Mouse (Mus musculus) c-Kit-positive CD71-positive TER-119-negative erythroid progenitor cells, embryonic 14.5 days (primary cell): ENCODE results near the gene Treml1.
A peak's percentile ranks its signal among the peaks of the same experiment; 100 is the strongest.

ENCODE experiments used
- DNase-seq: peaks from one replicate; pipeline ENCODE4 v3.0.0-alpha.2; 2013; ENCODE audit warnings: low read depth

Gene Treml1

DNA sequence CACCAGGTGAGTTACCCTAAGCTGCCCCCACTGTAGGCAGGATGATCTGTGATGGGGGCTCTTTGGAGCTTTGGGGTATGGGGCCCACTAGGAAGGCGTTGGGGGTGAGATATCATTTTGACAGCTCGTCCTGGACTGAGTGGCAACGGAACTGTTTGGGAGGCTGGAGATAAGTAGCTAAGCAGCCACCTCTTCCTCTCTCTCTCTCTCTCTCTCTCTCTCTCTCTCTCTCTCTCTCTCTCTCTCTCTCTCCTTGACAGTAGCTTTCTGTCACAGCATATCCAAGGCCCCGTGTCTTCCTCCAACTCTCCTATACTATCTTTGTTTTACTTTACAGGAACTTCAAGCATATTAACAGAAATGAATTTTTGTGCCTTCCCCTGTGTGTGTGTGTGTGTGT is 746 bp downstream of the Treml1 start:
- DNase-seq: peak; percentile 25

DNA sequence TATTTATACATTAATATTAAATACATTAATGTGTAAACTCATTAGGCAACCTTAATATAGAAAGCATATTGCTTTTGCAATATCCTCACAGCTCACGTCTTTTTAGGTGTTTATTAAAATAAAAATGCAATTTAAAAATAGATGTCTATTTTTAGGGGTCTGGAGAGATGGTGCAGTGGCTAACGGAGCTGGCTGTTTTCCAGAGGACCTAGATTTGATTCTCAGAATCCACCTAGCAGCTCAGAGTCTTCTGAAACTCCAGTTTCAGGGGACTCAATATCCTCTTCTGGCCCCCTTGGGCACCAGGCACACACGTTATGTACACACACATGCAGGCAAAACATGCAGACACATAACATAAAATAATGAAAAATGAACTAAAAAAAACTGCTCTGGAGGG is 2.6 kb downstream of the Treml1 start:
- no peak for DNase-seq

DNA sequence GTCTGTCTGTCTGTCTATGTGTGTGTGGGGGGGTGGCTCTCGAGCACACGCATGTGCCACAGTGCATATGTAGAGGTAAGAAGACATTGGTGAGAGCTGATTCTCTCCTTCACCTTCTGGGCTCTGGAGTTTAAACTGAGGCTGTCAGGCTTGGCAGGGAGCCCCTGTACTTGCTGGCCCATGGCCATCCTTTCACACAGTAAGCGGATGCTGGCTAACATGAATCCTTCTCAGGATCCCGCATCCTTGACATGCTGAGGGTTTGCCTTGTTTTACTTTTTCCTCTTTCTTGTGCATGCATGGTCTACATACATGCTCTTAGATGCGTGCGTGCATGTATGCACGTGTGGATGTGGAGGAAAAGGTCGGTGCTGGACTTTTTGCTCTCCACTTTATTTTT is 3.2 kb downstream of the Treml1 start:
- no peak for DNase-seq

DNA sequence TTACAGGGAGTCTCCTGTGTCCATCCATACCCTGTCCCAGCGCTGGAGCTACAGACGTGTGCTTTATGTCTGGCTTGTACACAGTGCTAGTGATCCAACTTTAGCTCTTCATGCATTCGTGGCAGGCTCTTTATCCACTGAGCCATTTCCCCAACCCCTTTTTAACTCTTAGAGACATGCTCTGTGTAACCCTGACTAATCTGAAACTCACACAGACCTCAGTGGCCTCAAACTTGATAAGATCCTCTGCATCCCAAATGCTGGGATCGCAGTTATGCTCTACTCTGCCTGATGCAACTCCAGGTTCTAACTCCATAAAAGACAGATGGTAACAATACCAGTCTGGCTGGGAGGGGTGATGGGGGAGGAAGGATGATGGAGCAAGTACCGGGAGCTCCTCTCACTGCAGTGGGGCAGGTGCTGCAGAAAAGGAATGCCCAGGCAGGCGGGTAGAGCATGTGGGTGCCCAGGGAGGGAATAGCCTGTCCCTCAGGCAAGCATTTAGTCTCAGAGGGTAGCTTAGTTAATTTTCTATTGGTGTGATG is 3.8 kb downstream of the Treml1 start:
- DNase-seq: no peak

DNA sequence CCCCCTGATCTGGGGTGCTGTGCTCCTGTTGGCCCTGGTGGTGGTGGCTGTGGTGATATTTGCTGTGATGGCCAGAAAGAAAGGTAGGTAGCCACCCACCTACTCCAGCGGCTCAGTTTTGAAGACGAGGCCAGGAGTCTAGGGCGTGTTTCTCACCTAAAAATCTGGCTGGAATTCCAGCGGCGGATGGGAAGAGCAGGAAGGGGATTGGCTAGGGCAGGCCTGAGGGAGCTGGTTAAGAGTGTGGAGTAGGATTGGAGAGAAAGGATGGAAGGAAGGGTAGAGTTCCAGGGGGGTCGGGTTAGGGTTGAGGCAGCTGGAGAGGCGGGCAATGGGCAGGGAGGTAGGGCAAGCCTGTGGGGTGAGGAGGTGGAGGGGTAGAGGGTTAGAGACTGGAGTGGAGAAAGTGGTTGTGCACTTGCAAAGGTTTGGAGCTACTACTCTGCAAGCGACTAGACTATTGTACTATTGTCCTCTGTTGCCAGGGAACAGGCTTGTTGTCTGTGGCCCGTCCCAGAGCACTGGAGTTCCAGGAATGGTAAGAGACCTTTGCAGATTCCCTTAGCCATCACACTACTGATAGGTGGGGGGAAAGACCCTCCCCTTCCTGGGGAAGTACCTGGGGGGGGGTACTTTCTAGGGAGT is 5.9 kb downstream of the Treml1 start:
- DNase-seq: no peak

DNA sequence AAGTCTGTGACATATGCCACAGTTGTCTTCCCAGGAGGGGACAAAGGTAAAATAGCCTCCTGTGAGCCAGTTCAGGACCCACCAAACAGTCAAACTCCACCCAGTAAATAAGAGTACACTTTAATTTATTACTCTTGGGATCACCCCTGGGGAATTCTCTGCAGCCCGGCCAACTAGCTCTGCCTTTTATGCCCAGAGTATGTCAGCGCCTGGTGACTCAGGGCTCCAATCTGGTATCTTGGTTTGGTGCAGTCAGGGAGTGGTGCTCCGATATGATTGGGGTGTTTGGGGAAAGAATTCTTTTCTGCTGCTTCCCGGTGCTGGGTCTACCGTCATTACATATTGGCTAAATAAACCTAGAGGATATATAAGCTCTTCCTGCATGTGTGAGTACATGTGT is 7.1 kb downstream of the Treml1 start:
- DNase-seq: no peak

DNA sequence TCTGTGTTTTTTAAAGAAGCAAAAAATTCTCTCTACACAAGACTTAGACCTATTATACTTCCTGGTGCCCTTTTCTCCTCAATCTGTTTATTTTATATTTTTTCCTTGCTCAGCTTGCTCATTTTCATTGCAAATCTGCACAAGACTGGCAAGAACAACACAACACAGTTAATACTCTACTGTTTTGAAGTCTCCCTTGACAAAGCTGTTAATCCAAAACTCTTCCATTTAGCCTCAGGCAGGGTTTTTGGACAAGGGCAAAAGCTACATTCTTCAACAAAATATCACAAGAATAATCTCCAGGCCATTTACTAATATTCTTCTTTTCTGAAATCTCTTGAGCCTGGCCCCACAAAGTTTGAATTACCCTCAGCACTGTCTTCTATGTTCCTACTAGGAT is 11.9 kb downstream of the Treml1 start:
- no peak for DNase-seq

DNA sequence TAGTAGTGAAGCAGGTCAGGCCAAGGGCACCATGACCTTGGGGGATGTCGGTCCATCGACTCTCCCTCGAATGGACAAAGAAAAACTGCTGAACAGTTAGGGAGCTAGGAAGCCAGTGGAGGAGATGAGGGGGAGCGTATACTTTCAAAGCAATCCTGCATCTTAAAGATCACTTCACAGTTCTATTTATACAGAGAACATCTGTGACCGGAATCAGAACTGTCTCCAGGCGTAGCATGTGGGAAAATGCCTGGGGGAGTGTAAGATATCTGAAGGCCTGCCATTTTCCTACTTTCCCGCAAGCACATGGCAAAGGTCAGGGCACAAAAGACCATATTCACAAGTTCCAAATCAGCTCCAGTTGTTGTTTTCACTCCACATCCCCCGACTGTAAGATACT is 13.3 kb downstream of the Treml1 start:
- no peak for DNase-seq

DNA sequence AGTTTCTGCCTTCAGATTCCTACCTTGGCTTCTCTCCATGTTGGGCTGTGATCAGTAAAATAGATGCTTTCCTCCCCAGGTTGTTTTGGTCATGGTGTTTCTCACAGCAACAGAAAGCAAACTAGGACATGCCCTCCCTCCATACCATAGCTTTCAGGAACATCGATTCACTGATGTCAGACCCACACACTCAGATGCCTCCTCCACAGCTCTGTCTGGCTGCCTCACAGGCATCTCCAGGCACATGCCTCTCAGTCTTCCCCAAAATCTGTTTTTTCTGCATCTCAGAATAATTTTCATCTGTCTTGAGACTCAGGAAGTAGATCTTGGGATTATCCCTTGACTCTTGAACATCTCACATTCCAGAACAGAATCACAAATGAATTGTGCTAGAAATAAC is 16.4 kb downstream of the Treml1 start:
- DNase-seq: no peak

DNA sequence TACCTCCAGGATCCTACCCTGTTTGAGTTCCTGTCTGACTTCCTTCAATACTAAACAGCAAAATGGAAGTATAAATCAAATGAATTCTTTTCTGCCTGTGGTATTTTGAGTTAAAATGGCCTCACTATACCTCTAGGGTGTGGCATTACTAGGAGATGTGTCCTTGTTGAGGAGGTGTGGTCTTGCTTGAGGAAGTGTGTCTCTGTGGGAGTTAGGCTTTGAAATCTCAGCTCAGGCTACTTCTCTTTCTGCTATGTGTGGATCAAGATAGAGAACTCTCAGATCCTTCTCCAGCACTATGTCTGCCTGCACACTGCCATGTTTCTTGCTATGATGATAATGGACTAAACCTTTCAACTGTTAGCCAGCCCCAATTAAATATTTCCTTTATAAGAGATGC is 19.3 kb downstream of the Treml1 start:
- no peak for DNase-seq

DNA sequence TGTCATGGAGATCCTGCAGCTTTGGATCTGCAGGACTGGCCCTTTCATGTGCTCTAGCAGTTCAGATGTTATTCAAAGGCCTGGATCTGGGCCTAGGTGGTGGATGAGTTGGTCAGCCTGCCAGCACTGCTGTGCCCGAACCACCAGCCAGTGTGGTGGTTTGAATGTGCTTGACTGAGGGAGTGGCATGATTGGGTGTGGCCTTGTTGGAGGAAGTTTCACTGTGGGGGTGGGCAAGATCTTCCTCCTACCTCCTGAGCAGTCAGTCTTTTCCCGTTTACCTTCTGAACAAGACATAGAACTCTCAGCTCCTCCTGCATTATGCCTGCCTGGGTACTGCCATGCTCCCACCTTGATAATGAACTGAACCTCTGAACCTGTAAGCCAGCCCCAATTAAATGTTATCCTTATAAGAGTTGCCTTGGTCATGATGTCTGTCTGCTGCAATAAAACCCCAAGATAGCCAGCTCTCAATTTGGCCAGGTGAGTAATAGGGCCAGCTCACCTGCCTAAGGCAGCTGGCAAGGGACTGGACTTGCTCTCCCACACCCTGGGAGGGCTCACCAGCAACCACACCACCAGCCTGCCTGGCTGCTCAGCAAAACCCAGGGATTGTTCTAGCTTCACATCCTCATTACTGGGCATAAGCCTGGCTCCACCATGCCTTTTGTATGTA is 26.2 kb downstream of the Treml1 start:
- no peak for DNase-seq

DNA sequence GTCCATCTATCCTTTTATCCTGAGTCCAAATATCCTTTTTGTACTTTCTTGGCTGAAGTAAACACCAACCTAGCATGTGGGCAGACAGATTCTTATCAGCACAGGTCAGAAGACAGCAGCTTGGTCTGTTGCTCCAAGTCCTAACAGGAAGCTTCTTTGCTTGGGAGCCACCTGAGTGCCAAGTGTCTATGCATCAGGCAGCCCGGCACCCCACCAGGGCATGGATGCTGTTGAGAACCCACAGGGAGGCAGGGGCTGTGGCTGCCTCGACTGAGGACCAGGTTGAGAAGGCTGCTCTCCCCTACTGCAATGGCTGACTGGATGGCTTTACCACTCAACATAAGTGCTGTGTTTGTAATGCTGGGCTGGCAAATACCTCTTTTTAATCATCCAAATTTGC is 28.9 kb downstream of the Treml1 start:
- no peak for DNase-seq

DNA sequence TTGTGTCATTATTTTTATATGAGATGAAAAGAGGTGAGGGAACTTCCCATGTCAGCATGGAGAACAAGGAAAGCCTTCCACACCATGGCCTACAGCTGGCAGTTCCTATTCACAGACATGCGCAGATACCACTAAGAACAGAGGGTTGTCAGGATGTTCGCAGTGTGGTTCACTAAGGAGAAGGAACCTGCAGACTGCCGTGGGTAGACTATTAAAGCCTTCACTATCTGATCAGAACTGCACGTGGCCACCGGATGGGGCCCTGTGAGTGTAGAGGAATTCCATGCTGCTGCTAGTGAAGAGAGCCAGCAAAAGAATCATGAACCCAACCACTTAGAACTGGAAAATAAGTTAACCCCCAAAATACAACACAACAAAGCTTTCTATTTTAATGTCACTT is 29.7 kb downstream of the Treml1 start:
- DNase-seq: no peak

DNA sequence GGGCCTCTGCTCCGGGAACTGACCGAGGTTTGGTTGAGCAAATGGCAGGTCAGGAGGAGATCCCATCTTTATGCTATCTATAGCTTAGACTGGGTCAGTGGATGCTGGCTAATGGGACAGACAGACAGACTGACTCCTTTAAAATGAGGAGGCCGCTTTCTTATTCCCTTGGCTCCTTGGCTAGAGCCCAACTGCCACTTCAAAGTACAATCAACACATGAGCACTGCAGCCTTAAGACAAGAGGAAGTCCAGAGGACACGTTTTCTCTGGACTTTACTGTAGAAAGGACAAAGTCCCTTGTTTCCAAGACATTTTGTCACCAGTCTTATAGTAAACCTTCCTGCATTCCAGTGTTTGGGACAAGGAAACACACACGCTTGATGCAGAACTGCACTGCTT is 31.7 kb downstream of the Treml1 start:
- no peak for DNase-seq

DNA sequence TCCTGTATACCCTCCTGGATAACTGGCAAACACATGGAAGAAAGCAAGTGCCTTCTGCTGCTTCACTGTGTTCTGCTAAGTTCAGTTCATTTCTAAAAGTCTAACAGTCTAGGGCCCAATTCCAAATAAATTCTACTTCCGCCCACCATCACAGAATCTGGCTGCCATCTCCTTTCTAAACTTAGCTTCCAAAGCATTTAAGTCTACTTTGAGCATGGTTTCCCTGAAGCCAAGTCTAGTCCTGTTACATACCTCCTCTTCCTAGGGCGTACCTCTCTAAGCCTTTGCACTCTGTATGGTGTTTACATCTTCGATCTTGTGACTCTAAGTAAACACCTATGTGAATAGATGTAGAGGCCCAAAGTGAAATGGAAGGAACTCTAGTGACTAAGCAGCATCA is 32.9 kb downstream of the Treml1 start:
- DNase-seq: no peak

DNA sequence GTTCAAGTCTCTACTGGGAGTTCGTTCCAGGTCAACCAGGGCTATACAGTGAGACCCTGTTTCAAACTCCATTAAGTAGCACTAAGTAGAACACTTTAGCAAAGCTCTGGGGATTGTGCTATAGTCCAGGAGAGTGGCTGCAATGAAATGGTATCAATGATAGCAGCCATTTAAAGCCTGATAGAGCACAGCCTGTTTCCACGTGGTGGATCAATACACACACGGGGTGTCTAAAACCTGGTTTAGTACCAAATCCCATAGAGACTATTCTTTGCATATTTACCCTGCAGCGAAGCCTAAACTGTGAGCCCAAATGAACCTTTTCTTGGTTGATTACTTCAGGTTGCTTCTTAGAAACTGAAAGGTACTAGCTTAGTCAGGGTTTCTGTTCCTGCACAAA is 42.0 kb downstream of the Treml1 start:
- DNase-seq: no peak

DNA sequence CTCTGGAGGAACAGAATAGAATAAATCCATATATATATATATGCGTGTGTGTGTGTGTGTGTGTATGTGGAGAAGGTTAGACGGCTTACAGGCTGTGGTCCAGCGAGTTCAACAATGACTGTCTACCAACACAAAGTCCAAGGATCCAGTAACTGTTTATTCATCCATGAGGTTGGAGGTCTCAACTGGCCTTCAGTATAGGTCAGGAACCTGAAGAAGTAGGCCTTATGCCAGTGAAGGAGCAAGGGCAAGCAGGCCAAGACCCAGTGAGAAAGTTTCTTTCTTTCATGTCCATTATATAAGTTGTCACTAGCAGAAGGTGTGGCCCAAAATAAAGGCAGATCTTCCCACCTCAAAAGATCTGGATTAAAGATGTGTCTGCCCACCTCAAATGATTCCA is 43.0 kb downstream of the Treml1 start:
- DNase-seq: no peak

DNA sequence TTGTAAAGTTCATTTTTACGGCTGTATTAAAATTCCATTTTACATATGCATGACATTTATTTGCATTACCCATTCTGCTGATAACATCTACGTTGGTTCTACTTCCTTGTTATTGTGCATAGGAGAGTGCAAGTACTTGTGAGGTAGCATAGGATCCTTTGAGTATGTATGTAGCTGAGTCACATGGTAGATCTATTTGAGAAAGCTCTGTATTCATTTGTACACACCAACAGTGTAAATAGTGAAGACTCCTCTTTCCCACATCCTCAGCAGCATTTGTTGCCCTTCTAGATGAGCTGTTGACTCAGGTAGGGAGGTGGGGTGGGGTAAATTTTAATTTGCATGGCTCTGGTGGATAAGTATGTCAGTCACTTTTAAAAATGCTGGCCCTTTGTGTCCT is 44.1 kb downstream of the Treml1 start:
- no peak for DNase-seq

DNA sequence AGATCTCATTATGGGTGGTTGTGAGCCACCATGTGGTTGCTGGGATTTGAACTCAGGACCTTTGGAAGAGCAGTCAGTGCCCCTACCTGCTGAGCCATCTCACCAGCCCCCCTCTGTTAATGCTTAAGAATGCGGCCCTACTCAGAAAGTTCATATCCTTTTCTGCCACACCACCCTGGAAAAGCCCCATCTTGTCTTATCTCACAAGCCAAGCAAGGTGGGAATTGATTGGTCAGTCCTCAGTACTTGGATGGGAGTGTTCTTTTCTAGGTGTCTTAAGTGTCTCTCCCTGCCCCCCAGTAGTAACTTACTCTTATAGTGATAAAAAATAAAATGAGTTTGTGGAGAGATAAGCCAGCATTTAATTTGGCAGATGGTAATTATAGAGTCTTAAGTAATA is 45.0 kb downstream of the Treml1 start:
- peak; percentile 75 for DNase-seq

DNA sequence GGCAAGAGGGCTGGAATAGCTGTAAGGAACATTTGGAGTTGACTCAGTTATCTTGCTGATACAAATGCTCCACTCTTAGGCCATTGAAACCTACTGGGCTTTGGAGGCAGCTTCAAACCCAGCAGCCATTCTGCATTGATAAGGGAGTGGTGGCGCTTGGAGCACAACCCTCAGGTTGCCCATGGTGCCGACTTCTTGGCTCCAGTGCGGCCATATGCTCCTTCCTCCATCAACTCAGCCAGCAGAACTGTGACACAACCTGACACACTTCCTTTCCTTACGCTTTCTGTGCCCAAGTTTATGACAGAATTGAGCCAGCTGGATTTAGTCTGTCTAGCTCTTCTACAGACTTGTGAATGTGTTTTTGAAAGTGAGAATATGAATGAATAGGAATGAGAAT is 47.4 kb downstream of the Treml1 start:
- DNase-seq: no peak

DNA sequence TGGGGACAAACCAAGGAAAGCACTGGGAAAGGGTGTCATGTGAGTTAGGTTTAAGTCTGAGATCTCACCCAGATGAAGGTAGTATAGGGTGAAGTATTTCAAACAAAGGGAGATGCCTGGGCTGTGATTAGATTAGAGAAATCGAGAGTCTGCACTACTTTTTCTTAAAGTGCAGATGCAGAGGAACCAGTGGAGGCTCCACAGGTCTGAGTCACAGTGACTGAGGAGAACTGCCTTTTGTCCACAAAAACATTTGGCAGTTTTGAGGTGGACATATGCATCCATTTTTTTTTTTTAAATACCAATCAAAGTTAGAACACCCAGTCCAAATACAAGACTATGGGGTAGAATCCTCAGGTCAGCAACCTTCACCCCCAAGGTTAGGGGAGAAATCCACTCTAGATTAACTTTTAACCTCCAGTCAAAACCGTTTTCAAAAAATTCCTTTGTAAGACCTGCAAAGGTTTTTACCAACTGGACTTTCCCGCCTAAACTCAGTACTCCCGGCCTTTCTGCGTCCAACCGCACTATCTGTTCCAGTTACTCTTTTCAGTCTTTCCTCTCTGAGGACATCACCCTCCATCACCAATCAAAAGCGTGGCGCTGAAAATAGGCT is 48.3 kb downstream of the Treml1 start:
- no peak for DNase-seq

DNA sequence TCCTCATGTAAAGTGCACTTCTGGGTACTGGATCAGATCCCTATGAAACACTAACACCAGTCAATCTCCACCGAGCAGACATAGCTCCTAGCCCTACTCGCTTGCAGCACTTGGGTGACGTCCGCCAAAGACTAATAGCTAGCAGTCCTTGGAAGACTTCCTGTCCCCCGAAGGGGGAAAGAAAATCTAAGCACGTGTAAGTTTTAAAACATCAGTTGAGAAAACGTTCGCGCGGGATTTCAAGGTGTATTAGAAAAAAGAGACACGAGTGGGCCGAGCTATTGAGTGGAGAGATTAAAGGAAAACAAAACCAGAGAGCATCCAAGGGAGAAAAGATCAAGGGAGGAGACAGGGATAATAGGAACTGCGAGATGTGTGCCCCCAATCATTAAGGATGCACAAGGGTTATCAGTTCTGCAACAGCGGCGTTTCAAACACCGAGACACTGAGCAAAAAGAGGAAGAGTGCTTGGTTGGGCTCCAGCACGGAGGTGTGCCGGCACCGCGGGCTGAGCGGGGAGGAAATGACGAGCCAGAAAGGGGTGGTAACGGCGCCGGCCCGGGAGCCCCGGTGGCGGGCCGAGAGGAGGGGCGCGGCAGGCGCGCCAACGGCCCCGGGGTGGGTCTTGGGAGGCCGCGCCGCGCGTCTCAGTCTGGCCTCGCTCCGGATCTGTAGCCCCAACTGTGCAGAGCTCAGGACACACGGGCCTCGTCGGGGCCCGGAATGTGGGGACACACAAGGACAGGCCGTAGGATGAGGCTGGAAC is 49.0 kb downstream of the Treml1 start:
- peak; percentile 65 for DNase-seq
